Mouse (Mus musculus): ENCODE measurements at regions not wholly inside any gene's neighbourhood (a gene's known extent, or its start where the extent isn't known, plus 50 kb on each side); places are given as distances from the start of the nearest gene placed in this dataset.

- no peak for DNase-seq (ENCODE audit: low spot score in 2 of 2)
Measured at GRCm38 (mm10) chrX:158808526-158809144, 401.5 kb upstream of the Rps6ka3 start.

GRCm38 (mm10) chrX:158813811-158814210 lies 396.3 kb upstream of the Rps6ka3 start:
- DNase-seq (ENCODE audit: low spot score in 2 of 2) = no peak

GRCm38 (mm10) chrX:158837546-158837945 lies 372.6 kb upstream of the Rps6ka3 start:
- DNase-seq (ENCODE audit: low spot score in 2 of 2) = no peak

DNA sequence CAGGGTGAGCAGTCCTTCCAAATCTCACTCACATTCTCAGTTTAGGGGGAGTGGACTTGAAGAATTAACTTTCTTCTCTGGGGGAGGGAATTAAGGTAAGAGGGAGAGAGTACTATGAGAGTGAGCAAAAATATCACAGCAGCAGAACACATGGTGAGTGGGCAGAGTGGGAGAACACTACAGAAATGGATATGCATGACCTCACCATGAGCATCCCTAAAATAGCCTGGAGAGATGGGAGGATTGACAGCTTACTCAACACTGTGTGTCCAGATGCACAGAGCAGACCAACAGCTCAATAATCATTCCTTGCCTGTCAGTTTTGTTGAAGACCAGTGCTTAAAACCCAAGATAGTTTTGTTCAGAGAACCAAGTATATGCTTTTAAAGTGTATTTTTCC lies 357.8 kb upstream of the Rps6ka3 start:
- DNase-seq (ENCODE audit: low spot score in 2 of 2) = peak; percentile 64 to 75

Measured in right cerebral cortex, postnatal 36 days (tissue).